Mouse (Mus musculus): ENCODE measurements at regions not wholly inside any gene's neighbourhood (a gene's known extent, or its start where the extent isn't known, plus 50 kb on each side); places are given as distances from the start of the nearest gene placed in this dataset.

DNA sequence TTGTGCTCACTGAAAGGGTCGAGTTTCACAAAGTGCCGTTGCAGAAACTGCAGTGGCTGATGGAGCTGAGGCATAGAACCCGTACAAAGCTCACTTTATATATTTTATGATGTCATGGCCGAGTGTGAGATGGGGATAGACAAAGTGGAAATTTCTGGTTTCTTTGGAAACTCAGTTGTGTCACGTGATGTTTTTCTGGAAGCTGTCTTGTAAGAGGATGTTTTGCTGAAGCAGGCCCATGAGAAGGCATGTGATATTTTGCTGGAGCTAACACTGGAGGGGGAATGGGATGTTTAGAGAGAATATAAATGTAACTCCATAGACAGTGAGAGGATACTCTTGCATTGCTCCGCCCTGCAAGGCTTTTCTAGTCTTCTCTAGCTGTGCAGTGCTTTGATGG, 311.7 kb downstream of the Tmem132b start:
- TF ChIP-seq CTCF (IDR thresholded peaks at IDR 0.05; ENCODE audit: extremely low read depth, insufficient read length, insufficient replicate concordance, low read depth, low read length) (no peak), POLR2A (IDR thresholded peaks at IDR 0.05; ENCODE audit: low read depth, low read length) (no peak)

Measured in small intestine, adult 2 months (tissue).